Mouse (Mus musculus) myocyte (in vitro differentiated cells): ENCODE data around the gene Rhbdd1.

Experiments
- CEBPB ChIP-seq: IDR thresholded peaks from 2 replicates; pipeline ENCODE4 v1.6.1; 2011; ENCODE audit warnings: mild to moderate bottlenecking, moderate library complexity; ENCODE audit not compliant: poor library complexity, insufficient read depth, severe bottlenecking
- E2F4 ChIP-seq: IDR thresholded peaks from one replicate; pipeline ENCODE4 v1.6.1; 2011; ENCODE audit warnings: mild to moderate bottlenecking, control low read depth, moderate library complexity; ENCODE audit not compliant: insufficient read depth
- MAX ChIP-seq: IDR thresholded peaks from one replicate; pipeline ENCODE4 v1.6.1; 2011; ENCODE audit warnings: low read depth, mild to moderate bottlenecking, control low read depth
- MYOD1 ChIP-seq, 3 experiments: IDR thresholded peaks; one replicate each; pipeline ENCODE4 v1.6.1; 2011; ENCODE audit warnings: control low read depth in 2 of 3, low read depth in 2 of 3, mild to moderate bottlenecking in 2 of 3, moderate library complexity in 1 of 3; ENCODE audit not compliant: insufficient read length in 2 of 3, control insufficient read depth in 1 of 3
- MYOG ChIP-seq, 3 experiments: IDR thresholded peaks; one replicate each; pipeline ENCODE4 v1.6.1; 2011; ENCODE audit warnings: control low read depth in 2 of 3, low read depth in 2 of 3, mild to moderate bottlenecking in 2 of 3; ENCODE audit not compliant: insufficient read length in 2 of 3, control insufficient read depth in 1 of 3, insufficient read depth in 1 of 3
- POLR2A ChIP-seq: IDR thresholded peaks from one replicate; pipeline ENCODE4 v1.6.1; 2011; ENCODE audit warnings: low read depth, mild to moderate bottlenecking, control low read depth, moderate library complexity; ENCODE audit not compliant: insufficient read length
- POLR2AphosphoS2 ChIP-seq: IDR thresholded peaks from one replicate; pipeline ENCODE4 v1.6.1; 2011; ENCODE audit warnings: low read depth, control low read depth; ENCODE audit not compliant: insufficient read length
- REST ChIP-seq: IDR thresholded peaks from one replicate; pipeline ENCODE4 v1.6.1; 2011; ENCODE audit warnings: mild to moderate bottlenecking, control low read depth, moderate library complexity; ENCODE audit not compliant: insufficient read depth, insufficient read length
- SRF ChIP-seq: IDR thresholded peaks from one replicate; pipeline ENCODE4 v1.6.1; 2011; ENCODE audit warnings: low read depth; ENCODE audit not compliant: control insufficient read depth, insufficient read length
- TCF12 ChIP-seq: IDR thresholded peaks from one replicate; pipeline ENCODE4 v1.6.1; 2011; ENCODE audit warnings: mild to moderate bottlenecking, control low read depth; ENCODE audit not compliant: poor library complexity, insufficient read depth, severe bottlenecking
- USF1 ChIP-seq: IDR thresholded peaks from one replicate; pipeline ENCODE4 v1.6.1; 2011; ENCODE audit warnings: low read depth, mild to moderate bottlenecking, control low read depth, moderate library complexity

DNA sequence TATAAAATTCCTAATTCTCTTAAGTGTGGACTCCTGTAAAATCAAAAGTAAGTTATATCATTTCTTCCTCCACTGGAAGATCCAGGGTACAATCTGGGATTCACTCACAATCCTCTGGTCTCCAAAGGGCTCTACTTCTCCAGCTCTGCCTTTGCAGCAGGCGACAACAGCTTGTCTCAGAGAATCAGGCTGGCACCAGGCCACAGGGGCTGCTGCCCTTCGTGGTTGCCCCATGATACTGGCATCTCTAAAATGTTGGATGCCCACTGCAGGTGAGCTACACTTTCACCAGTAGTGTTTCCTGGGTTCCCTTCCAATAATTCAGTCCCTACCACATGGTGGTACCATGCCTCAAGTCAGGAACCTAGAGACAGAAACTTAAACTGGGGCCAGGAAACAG, 67.9 kb downstream of the Rhbdd1 start:
- TF ChIP-seq USF1 = no peak
- TF ChIP-seq TCF12 = no peak
- no peak for TF ChIP-seq POLR2A
- no peak for TF ChIP-seq CEBPB
- TF ChIP-seq MYOG (IDR thresholded peaks at IDR 0.05; ENCODE audit: control insufficient read depth in 1 of 3, insufficient read depth in 1 of 3, insufficient read length in 2 of 3, low read depth in 2 of 3) = no peak
- no peak for TF ChIP-seq SRF
- no peak for TF ChIP-seq POLR2AphosphoS2
- TF ChIP-seq MAX = no peak
- TF ChIP-seq MYOD1 (IDR thresholded peaks at IDR 0.05; ENCODE audit: control insufficient read depth in 1 of 3, insufficient read length in 2 of 3, low read depth in 2 of 3) = no peak
- TF ChIP-seq E2F4 = no peak
- no peak for TF ChIP-seq REST
